Mouse (Mus musculus) midbrain, embryonic 16.5 days (tissue): ENCODE measurements around the gene Adcyap1r1. TPM values are rescaled to one million over a fixed set of nuclear protein-coding genes. Genes with fewer than 3 reads are reported as not detected.

Source experiments
- ATAC-seq: fragments of 200-750 bp; cut with Nextera tagmentation; 2 replicates; pipeline ENCODE4 v1.8.0; 2017; ENCODE audit warnings: moderate TSS enrichment
- H3K27ac ChIP-seq: fragments of 300-500 bp; sonication (generic); 2 replicates; pipeline ENCODE4 v1.5.1; 2014; ENCODE audit warnings: mild to moderate bottlenecking, low read length, mixed read lengths
- H3K27me3 ChIP-seq: fragments of 300-500 bp; sonication (generic); 2 replicates; pipeline ENCODE4 v1.6.1; 2014; ENCODE audit warnings: low read depth, low read length, mixed read lengths; ENCODE audit not compliant: control insufficient read depth, insufficient read depth
- H3K36me3 ChIP-seq: fragments of 300-500 bp; sonication (generic); 2 replicates; pipeline ENCODE4 v1.6.1; 2014; ENCODE audit warnings: mild to moderate bottlenecking, low read length, moderate library complexity, mixed read lengths; ENCODE audit not compliant: control insufficient read depth, insufficient read depth
- H3K4me1 ChIP-seq: fragments of 300-500 bp; sonication (generic); 2 replicates; pipeline ENCODE4 v1.6.1; 2014; ENCODE audit warnings: mild to moderate bottlenecking, low read length, mixed read lengths; ENCODE audit not compliant: control insufficient read depth, insufficient read depth
- H3K4me2 ChIP-seq: fragments of 300-500 bp; sonication (generic); 2 replicates; pipeline ENCODE4 v1.6.1; 2014; ENCODE audit warnings: mild to moderate bottlenecking, low read length, mixed read lengths
- H3K4me3 ChIP-seq: fragments of 300-500 bp; sonication (generic); 2 replicates; pipeline ENCODE4 v1.5.1; 2014; ENCODE audit warnings: low read depth, mild to moderate bottlenecking, low read length, moderate library complexity, mixed read lengths
- H3K9ac ChIP-seq: fragments of 300-500 bp; sonication (generic); 2 replicates; pipeline ENCODE4 v1.6.1; 2014; ENCODE audit warnings: low read depth, low read length, mixed read lengths
- H3K9me3 ChIP-seq: fragments of 300-500 bp; sonication (generic); replicated peaks from 2 replicates; pipeline ENCODE4 v1.6.1; 2014; ENCODE audit warnings: mild to moderate bottlenecking, low read length, mixed read lengths; ENCODE audit not compliant: control insufficient read depth, poor library complexity, severe bottlenecking
- WGBS: fragments of 180-500 bp; shearing (Covaris S2); extraction: QIAGEN DNeasy Blood & Tissue Kit; methylation state at CpG from one replicate; pipeline ENCODE4 v1.1.7; 2014; 5-methylcytosine and 5-hydroxymethylcytosine counted together
- polyA plus RNA-seq: library from polyadenylated mRNA; unstranded; fragments of >200 nt; fragmentation: Nextera tagmentation; extraction: Ambion mirVana; gene quantifications from 2 replicates; pipeline ENCODE4 v1.2.1, GENCODE M21; 2015

The Adcyap1r1 gene
- polyA plus RNA-seq, 1 experiment from 2014 or later, result 60.8 TPM

- Histone ChIP-seq H3K36me3 (no peaks in the 10 kb centered on the region), H3K27me3 (no peaks in the 10 kb centered on the region), H3K4me3 (no peak overlapping the region), H3K9ac (no peak overlapping the region), H3K4me2 (no peak overlapping the region), H3K4me1 (no peaks in the 10 kb centered on the region), H3K9me3 (no peaks in the 10 kb centered on the region), H3K27ac (peak overlapping the region; percentile 67)
- WGBS, result 3% methylated on average over 2 of the region's 2 CpGs
- ATAC-seq, result peak; percentile 91
Observed at GRCm38 (mm10) chr6:55443927-55444688, 7.7 kb upstream of the Adcyap1r1 start.

GRCm38 (mm10) chr6:55444721-55445120, 7.1 kb upstream of the Adcyap1r1 start:
- H3K9ac ChIP-seq, result no peak overlapping the region
- H3K27me3 ChIP-seq, result no peaks in the 10 kb centered on the region
- 21% methylated on average over 4 of the region's 4 CpGs for WGBS
- no peak overlapping the region for H3K4me2 ChIP-seq
- no peaks in the 10 kb centered on the region for H3K9me3 ChIP-seq
- 0 out of 2 replicates have a peak, but pooled peaks have one; percentile 16 for ATAC-seq
- no peaks in the 10 kb centered on the region for H3K4me1 ChIP-seq
- H3K27ac ChIP-seq, result peak overlapping the region; percentile 58
- H3K36me3 ChIP-seq, result no peaks in the 10 kb centered on the region
- no peak overlapping the region for H3K4me3 ChIP-seq

- ATAC-seq, result no peak
- Histone ChIP-seq H3K9me3 (no peaks in the 10 kb centered on the region), H3K36me3 (no peaks in the 10 kb centered on the region), H3K9ac (no peak overlapping the region), H3K4me1 (peaks cover 10% of the 10 kb centered on the region), H3K4me2 (no peak overlapping the region), H3K4me3 (no peak overlapping the region), H3K27me3 (no peaks in the 10 kb centered on the region), H3K27ac (no peak overlapping the region)
- WGBS, result 68% methylated on average over 9 of the region's 9 CpGs
Observed at GRCm38 (mm10) chr6:55448199-55448598, 3.6 kb upstream of the Adcyap1r1 start.

GRCm38 (mm10) chr6:55448976-55449678, 2.7 kb upstream of the Adcyap1r1 start:
- no peak for ATAC-seq
- Histone ChIP-seq H3K9me3 (no peaks in the 10 kb centered on the region), H3K4me2 (no peak overlapping the region), H3K9ac (no peak overlapping the region), H3K4me1 (peaks cover 19% of the 10 kb centered on the region), H3K27me3 (no peaks in the 10 kb centered on the region), H3K27ac (no peak overlapping the region), H3K36me3 (no peaks in the 10 kb centered on the region), H3K4me3 (no peak overlapping the region)
- WGBS, result 71% methylated on average over 8 of the region's 8 CpGs

GRCm38 (mm10) chr6:55452381-55452780, 603 bp downstream of the Adcyap1r1 start:
- WGBS, result 0% methylated on average over 24 of the region's 24 CpGs
- Histone ChIP-seq H3K4me2 (peak overlapping the region; percentile 80), H3K36me3 (no peaks in the 10 kb centered on the region), H3K4me3 (peak overlapping the region; percentile 80), H3K9me3 (no peaks in the 10 kb centered on the region), H3K27me3 (no peaks in the 10 kb centered on the region), H3K9ac (peak overlapping the region; percentile 92), H3K27ac (peak overlapping the region; percentile 90), H3K4me1 (peaks cover 42% of the 10 kb centered on the region)
- no peak for ATAC-seq

- Histone ChIP-seq H3K9me3 (no peaks in the 10 kb centered on the region), H3K27ac (no peak overlapping the region), H3K27me3 (no peaks in the 10 kb centered on the region), H3K9ac (peak overlapping the region; percentile 92), H3K36me3 (no peaks in the 10 kb centered on the region), H3K4me1 (peaks cover 46% of the 10 kb centered on the region), H3K4me3 (peak overlapping the region; percentile 80), H3K4me2 (peak overlapping the region; percentile 80)
- WGBS, result 55% methylated on average over 1 of the region's 1 CpGs
- ATAC-seq, result no peak
Observed at GRCm38 (mm10) chr6:55453548-55453947, 1.8 kb downstream of the Adcyap1r1 start.

- H3K4me3 ChIP-seq, result no peak overlapping the region
- H3K4me1 ChIP-seq, result peaks cover 46% of the 10 kb centered on the region
- no peak overlapping the region for H3K27ac ChIP-seq
- no peaks in the 10 kb centered on the region for H3K27me3 ChIP-seq
- H3K9ac ChIP-seq, result no peak overlapping the region; the same call in 1 of the 2 replicates
- no peak for ATAC-seq
- 81% methylated on average over 5 of the region's 5 CpGs for WGBS
- H3K4me2 ChIP-seq, result peak overlapping the region; percentile 80
- H3K36me3 ChIP-seq, result no peaks in the 10 kb centered on the region
- no peaks in the 10 kb centered on the region for H3K9me3 ChIP-seq
Observed at GRCm38 (mm10) chr6:55455641-55456040, 3.9 kb downstream of the Adcyap1r1 start.

- Histone ChIP-seq H3K27me3 (no peaks in the 10 kb centered on the region), H3K27ac (no peak overlapping the region), H3K9ac (no peak overlapping the region), H3K4me1 (peaks cover 40% of the 10 kb centered on the region), H3K4me3 (no peak overlapping the region), H3K9me3 (no peaks in the 10 kb centered on the region), H3K4me2 (no peak overlapping the region), H3K36me3 (peaks cover 11% of the 10 kb centered on the region)
- WGBS, result 74% methylated on average over 7 of the region's 7 CpGs
- no peak for ATAC-seq
Observed at GRCm38 (mm10) chr6:55457727-55458126, 5.9 kb downstream of the Adcyap1r1 start.

GRCm38 (mm10) chr6:55458156-55458555, 6.4 kb downstream of the Adcyap1r1 start:
- Histone ChIP-seq H3K4me1 (peaks cover 36% of the 10 kb centered on the region), H3K4me2 (no peak overlapping the region)

More at GRCm38 (mm10) chr6:55458156-55458555, 6.4 kb downstream of the Adcyap1r1 start:
- H3K27me3 ChIP-seq, result no peaks in the 10 kb centered on the region
- H3K9ac ChIP-seq, result no peak overlapping the region
- H3K36me3 ChIP-seq, result peaks cover 11% of the 10 kb centered on the region
- no peak for ATAC-seq
- H3K9me3 ChIP-seq, result no peaks in the 10 kb centered on the region
- H3K4me3 ChIP-seq, result no peak overlapping the region
- no peak overlapping the region for H3K27ac ChIP-seq
- WGBS, result 38% methylated on average over 1 of the region's 1 CpGs
